Mouse (Mus musculus) ovary, postnatal 10 days (tissue): ENCODE data around the gene Dgki.

Experiments used
- DNase-seq: peaks from one replicate; pipeline ENCODE4 v3.0.0; 2022; ENCODE audit warnings: low spot score

Gene Dgki

GRCm38 (mm10) chr6:36844258-36844657 lies 455.7 kb downstream of the Dgki start:
- no peak for DNase-seq

GRCm38 (mm10) chr6:36843031-36843488 lies 456.9 kb downstream of the Dgki start:
- DNase-seq, result no peak

- DNase-seq, result no peak
These were observed 457.7 kb downstream of the Dgki start for GRCm38 (mm10) chr6:36842101-36842922.

- no peak for DNase-seq
These were observed 458.3 kb downstream of the Dgki start for GRCm38 (mm10) chr6:36841701-36842100.

GRCm38 (mm10) chr6:36841174-36841573 lies 458.8 kb downstream of the Dgki start:
- DNase-seq, result no peak

- no peak for DNase-seq
These were observed 461.2 kb downstream of the Dgki start for GRCm38 (mm10) chr6:36838747-36839146.

GRCm38 (mm10) chr6:36835351-36835750 lies 464.6 kb downstream of the Dgki start:
- no peak for DNase-seq

GRCm38 (mm10) chr6:36834695-36835265 lies 465.2 kb downstream of the Dgki start:
- DNase-seq, result no peak

GRCm38 (mm10) chr6:36832681-36833080 lies 467.3 kb downstream of the Dgki start:
- no peak for DNase-seq

- no peak for DNase-seq
These were observed 467.8 kb downstream of the Dgki start for GRCm38 (mm10) chr6:36832207-36832606.

GRCm38 (mm10) chr6:36830371-36830925 lies 469.5 kb downstream of the Dgki start:
- no peak for DNase-seq

- no peak for DNase-seq
These were observed 480.3 kb downstream of the Dgki start for GRCm38 (mm10) chr6:36819784-36820050.

GRCm38 (mm10) chr6:36819019-36819783 lies 480.8 kb downstream of the Dgki start:
- DNase-seq, result peak; percentile 58

GRCm38 (mm10) chr6:36818281-36819018 lies 481.5 kb downstream of the Dgki start:
- no peak for DNase-seq

- DNase-seq, result no peak
These were observed 483.3 kb downstream of the Dgki start for GRCm38 (mm10) chr6:36816666-36817065.

- no peak for DNase-seq
These were observed 484.0 kb downstream of the Dgki start for GRCm38 (mm10) chr6:36815992-36816391.

GRCm38 (mm10) chr6:36812666-36813515 lies 487.1 kb downstream of the Dgki start:
- no peak for DNase-seq

- DNase-seq, result no peak
These were observed 489.5 kb downstream of the Dgki start for GRCm38 (mm10) chr6:36810448-36810847.

GRCm38 (mm10) chr6:36809747-36810285 lies 490.2 kb downstream of the Dgki start, which contains the start of gene Ptn:
TSS of gene Ptn (minus strand) at chr6:36810220.
- no peak for DNase-seq

GRCm38 (mm10) chr6:36809311-36809726 lies 490.7 kb downstream of the Dgki start:
- peak; percentile 33 for DNase-seq
